Mouse (Mus musculus): Measurements from ENCODE around the gene Letmd1.

DNA sequence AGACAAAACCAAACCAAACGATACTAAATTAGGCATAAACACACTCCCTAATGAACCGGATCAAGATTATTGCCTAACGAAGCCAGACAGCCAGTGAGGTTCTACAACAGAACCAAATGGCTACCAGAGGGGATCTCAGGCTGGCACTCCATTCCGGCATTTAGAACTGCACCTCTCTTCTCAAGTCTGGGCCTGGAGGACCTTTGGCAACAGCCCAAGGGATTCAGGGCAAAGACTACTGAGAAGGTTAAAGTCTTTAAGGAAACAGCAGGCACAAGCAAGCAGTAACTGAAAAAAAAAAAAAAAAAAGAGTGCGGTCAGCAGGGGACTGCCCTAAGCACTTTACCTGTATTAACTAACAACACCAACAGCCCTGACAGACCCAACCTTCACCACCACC, 6.7 kb upstream of the Letmd1 start:
- TF ChIP-seq CTCF (IDR thresholded peaks at IDR 0.05; ENCODE audit: extremely low read depth, insufficient read depth, insufficient read length, insufficient replicate concordance) (no peak), POLR2A (IDR thresholded peaks at IDR 0.05; ENCODE audit: low read depth, low read length) (no peak)
